Mouse (Mus musculus): ENCODE data around the gene Sept14.

DNA sequence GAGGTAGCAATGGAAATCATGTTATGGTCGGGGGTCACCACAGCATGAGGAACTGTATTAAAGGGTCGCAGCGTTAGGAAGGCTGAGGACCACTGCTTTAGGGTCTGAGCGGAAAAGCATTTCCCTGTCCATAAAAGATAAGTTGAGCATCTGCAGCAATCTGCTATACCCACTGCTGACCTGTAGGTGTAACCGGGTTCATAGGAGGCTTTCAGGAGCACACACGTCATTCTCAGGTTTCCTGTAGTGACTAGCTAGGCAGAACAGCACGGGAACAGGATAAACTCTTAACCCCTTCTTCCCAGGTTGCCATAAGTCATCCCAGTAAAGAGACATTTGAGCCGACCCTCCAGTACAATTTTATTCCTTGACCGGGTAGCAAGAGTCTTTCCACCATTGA lies 8.7 kb upstream of the Sept14 start:
- no peak for TF ChIP-seq ZKSCAN1 (IDR thresholded peaks at IDR 0.05; ENCODE audit: low read depth, low read length)
- peak in 1 of 3 experiments; percentile 24; a peak in 2 of 6 replicates for TF ChIP-seq CTCF (IDR thresholded peaks at IDR 0.05 in 2 of 3, conservative IDR thresholded peaks at IDR 0.05 in 1 of 3; ENCODE audit: control insufficient read depth in 1 of 3, insufficient read depth in 1 of 3, low read depth in 2 of 3, low read length in 3 of 3, poor library complexity in 1 of 3, severe bottlenecking in 1 of 3)
- no peak for TF ChIP-seq KAT2A (conservative IDR thresholded peaks at IDR 0.05; ENCODE audit: low read depth, low read length)
- TF ChIP-seq MAX (IDR thresholded peaks at IDR 0.05; ENCODE audit: low read length) = no peak
